Comparison of ENCODE assay signal across 8 mouse cellular contexts in genomic region chr2:127271042-127271515, GRCm38 (mm10). TPM values are rescaled to one million over a fixed set of nuclear protein-coding genes. Genes with fewer than 3 reads are reported as not detected.
A peak's percentile ranks its signal among the peaks of the same experiment; 100 is the strongest.
DNase-seq lines count a peak whose midpoint lies in the region; ATAC-seq lines count a peak whose summit lies in the region.

No protein-coding gene starts in this region.

- peak; percentile 43 for DNase-seq in right cerebral cortex, adult 18-20 months
- DNase-seq in right cerebral cortex, postnatal 4 days: no peak
- DNase-seq in cerebellum, postnatal 14 days: peak; percentile 53 to 68
- no peak for DNase-seq in thymus, postnatal 14 days
- DNase-seq in urinary bladder, adult 18-20 months (ENCODE audit: low spot score in 2 of 2): no peak

- peak overlapping the region; percentile 98 for H3K9ac ChIP-seq in heart, embryonic 13.5 days
- peak overlapping the region; percentile 93 for H3K9ac ChIP-seq in limb, embryonic 12.5 days (replicated peaks)
- peak overlapping the region; percentile 90 for H3K9ac ChIP-seq in midbrain, embryonic 16.5 days (ENCODE audit: low read depth, low read length)

- H3K27ac ChIP-seq in heart, embryonic 13.5 days (replicated peaks): peak overlapping the region; percentile 100
- H3K27ac ChIP-seq in limb, embryonic 12.5 days: peak overlapping the region; percentile 95
- peak overlapping the region; percentile 95 for H3K27ac ChIP-seq in midbrain, embryonic 16.5 days (ENCODE audit: low read length)

- no peak for ATAC-seq in heart, embryonic 13.5 days (ENCODE audit: extremely low read depth, insufficient number of reproducible peaks, low FRiP score, low TSS enrichment)
- ATAC-seq in limb, embryonic 12.5 days (ENCODE audit: insufficient number of reproducible peaks, insufficient read depth, low FRiP score, low TSS enrichment, low read depth): no peak
- no peak for ATAC-seq in midbrain, embryonic 16.5 days

- H3K4me2 ChIP-seq in heart, embryonic 13.5 days: peak overlapping the region; percentile 86
- H3K4me2 ChIP-seq in limb, embryonic 12.5 days: peak overlapping the region; percentile 82
- peak overlapping the region; percentile 56 for H3K4me2 ChIP-seq in midbrain, embryonic 16.5 days (ENCODE audit: low read length)

- peaks cover 10% of the 10 kb centered on the region for H3K36me3 ChIP-seq in heart, embryonic 13.5 days
- H3K36me3 ChIP-seq in limb, embryonic 12.5 days: peaks cover 6% of the 10 kb centered on the region; the same call in 1 of the 2 replicates
- no peaks in the 10 kb centered on the region; the same call in 1 of the 2 replicates for H3K36me3 ChIP-seq in midbrain, embryonic 16.5 days (ENCODE audit: control insufficient read depth, insufficient read depth, low read length)

- 11% methylated on average over 8 of the region's 8 CpGs for WGBS in heart, embryonic 13.5 days
- WGBS in limb, embryonic 12.5 days: 21% methylated on average over 8 of the region's 8 CpGs
- 13% methylated on average over 8 of the region's 8 CpGs for WGBS in midbrain, embryonic 16.5 days

- peak overlapping the region; percentile 100 for H3K4me3 ChIP-seq in heart, embryonic 13.5 days
- peak overlapping the region; percentile 97 for H3K4me3 ChIP-seq in limb, embryonic 12.5 days (replicated peaks)
- H3K4me3 ChIP-seq in midbrain, embryonic 16.5 days (ENCODE audit: low read depth, low read length): peak overlapping the region; percentile 97

- no peaks in the 10 kb centered on the region for H3K9me3 ChIP-seq in heart, embryonic 13.5 days
- no peaks in the 10 kb centered on the region for H3K9me3 ChIP-seq in limb, embryonic 12.5 days
- H3K9me3 ChIP-seq in midbrain, embryonic 16.5 days (replicated peaks; ENCODE audit: control insufficient read depth, low read length, poor library complexity, severe bottlenecking): no peaks in the 10 kb centered on the region

- no peaks in the 10 kb centered on the region for H3K27me3 ChIP-seq in heart, embryonic 13.5 days (replicated peaks)
- no peaks in the 10 kb centered on the region for H3K27me3 ChIP-seq in limb, embryonic 12.5 days
- H3K27me3 ChIP-seq in midbrain, embryonic 16.5 days (ENCODE audit: control insufficient read depth, insufficient read depth, low read depth, low read length): no peaks in the 10 kb centered on the region

- peaks cover 46% of the 10 kb centered on the region for H3K4me1 ChIP-seq in heart, embryonic 13.5 days
- H3K4me1 ChIP-seq in limb, embryonic 12.5 days (replicated peaks): peaks cover 7% of the 10 kb centered on the region
- peaks cover 36% of the 10 kb centered on the region for H3K4me1 ChIP-seq in midbrain, embryonic 16.5 days (ENCODE audit: control insufficient read depth, insufficient read depth, low read length)

RNA-seq across cellular contexts. Expression of gene Stard7, which starts 1.1 kb away (rescaled TPM):
- polyA plus RNA-seq in heart, embryonic 13.5 days (2015; fragmentation: Nextera tagmentation; extraction: Ambion mirVana): 92.0 and 94.0 TPM in 2 replicates
- polyA plus RNA-seq in limb, embryonic 12.5 days (2016; fragmentation: Nextera tagmentation; extraction: Ambion mirVana): 86.5 and 89.6 TPM in 2 replicates
- polyA plus RNA-seq in midbrain, embryonic 16.5 days (2015; fragmentation: Nextera tagmentation; extraction: Ambion mirVana): 91.1 and 94.5 TPM in 2 replicates

RNA-seq across cellular contexts. Expression of gene Tmem127, which starts 23.4 kb away (rescaled TPM):
- polyA plus RNA-seq in heart, embryonic 13.5 days (2015; fragmentation: Nextera tagmentation; extraction: Ambion mirVana): 19.7 and 21.6 TPM in 2 replicates
- polyA plus RNA-seq in limb, embryonic 12.5 days (2016; fragmentation: Nextera tagmentation; extraction: Ambion mirVana): 26.5 and 29.6 TPM in 2 replicates
- 52.7 and 54.8 TPM in 2 replicates for polyA plus RNA-seq in midbrain, embryonic 16.5 days (2015; fragmentation: Nextera tagmentation; extraction: Ambion mirVana)

RNA-seq across cellular contexts. Expression of gene Ciao1, which starts 23.5 kb away (rescaled TPM):
- 48.4 and 55.5 TPM in 2 replicates for polyA plus RNA-seq in heart, embryonic 13.5 days (2015; fragmentation: Nextera tagmentation; extraction: Ambion mirVana)
- polyA plus RNA-seq in limb, embryonic 12.5 days (2016; fragmentation: Nextera tagmentation; extraction: Ambion mirVana): 65.1 and 65.9 TPM in 2 replicates
- polyA plus RNA-seq in midbrain, embryonic 16.5 days (2015; fragmentation: Nextera tagmentation; extraction: Ambion mirVana): 60.5 and 61.1 TPM in 2 replicates

Comparison
In these comparisons a context has a peak if more than half of its experiments do, and no peak if none do; other contexts are left out.
1. DNase-seq: peak in right cerebral cortex, adult 18-20 months (single experiment) and cerebellum, postnatal 14 days (2 of 2); none in right cerebral cortex, postnatal 4 days (single experiment), thymus, postnatal 14 days (single experiment) and urinary bladder, adult 18-20 months (0 of 2).
2. Peak in every context shown above with its lines, with median percentiles within 50 percentile points of each other: H3K27ac ChIP-seq, H3K4me2 ChIP-seq, H3K4me3 ChIP-seq and H3K9ac ChIP-seq.